Mouse (Mus musculus): ENCODE results near the gene Mepce.

- TF ChIP-seq POLR2A (IDR thresholded peaks at IDR 0.05; ENCODE audit: insufficient read depth, low read depth, low read length): no peak
- no peak for TF ChIP-seq CTCF (IDR thresholded peaks at IDR 0.05; ENCODE audit: insufficient read depth, low read depth, low read length)
Observed at GRCm38 (mm10) chr5:137747326-137747961, 40.0 kb downstream of the Mepce start.
